Mouse (Mus musculus) right cerebral cortex, adult 2 months (tissue): Measurements from ENCODE around the gene Fig4.

Source experiments
- DNase-seq, 2 experiments: peaks; one replicate each; pipeline ENCODE4 v3.0.0; 2021 to 2022; ENCODE audit warnings: low spot score in 2 of 2

The Fig4 gene

GRCm38 (mm10) chr10:41302689-41303431 lies at the start of gene Fig4:
TSS of gene Fig4 (minus strand) at chr10:41303260.
- peak; percentile 83 to 84 for DNase-seq

- DNase-seq: no peak
Measured at GRCm38 (mm10) chr10:41341346-41341745, 38.3 kb upstream of the Fig4 start.

GRCm38 (mm10) chr10:41332533-41333043 lies 29.5 kb upstream of the Fig4 start:
- no peak for DNase-seq

- no peak for DNase-seq
Measured at GRCm38 (mm10) chr10:41315866-41316265, 12.8 kb upstream of the Fig4 start.

GRCm38 (mm10) chr10:41308205-41308604 lies 5.1 kb upstream of the Fig4 start:
- no peak for DNase-seq

- DNase-seq: no peak
Measured at GRCm38 (mm10) chr10:41304961-41305455, 1.9 kb upstream of the Fig4 start.

- DNase-seq: peak; percentile 88 to 91
Measured at GRCm38 (mm10) chr10:41303639-41304444, 782 bp upstream of the Fig4 start, which contains the start of gene Ak9. TSS of gene Ak9 (plus strand) at chr10:41303980.

- no peak for DNase-seq
Measured at GRCm38 (mm10) chr10:41300161-41300560, 2.9 kb downstream of the Fig4 start.

- DNase-seq: no peak
Measured at GRCm38 (mm10) chr10:41295145-41295544, 7.9 kb downstream of the Fig4 start.

- DNase-seq: no peak
Measured at GRCm38 (mm10) chr10:41294734-41295133, 8.3 kb downstream of the Fig4 start.

- DNase-seq: no peak
Measured at GRCm38 (mm10) chr10:41293019-41293418, 10.0 kb downstream of the Fig4 start.

- DNase-seq: no peak
Measured at GRCm38 (mm10) chr10:41291021-41291420, 12.0 kb downstream of the Fig4 start.

- DNase-seq: peak; percentile 92 to 95
Measured at GRCm38 (mm10) chr10:41288771-41289415, 14.2 kb downstream of the Fig4 start.

- no peak for DNase-seq
Measured at GRCm38 (mm10) chr10:41288074-41288473, 15.0 kb downstream of the Fig4 start.

GRCm38 (mm10) chr10:41287618-41288017 lies 15.4 kb downstream of the Fig4 start:
- DNase-seq: no peak

- DNase-seq: no peak
Measured at GRCm38 (mm10) chr10:41282086-41282485, 21.0 kb downstream of the Fig4 start.

GRCm38 (mm10) chr10:41280796-41281195 lies 22.3 kb downstream of the Fig4 start:
- DNase-seq: peak; percentile 11 to 31

GRCm38 (mm10) chr10:41280177-41280576 lies 22.9 kb downstream of the Fig4 start:
- DNase-seq: no peak

- DNase-seq: no peak
Measured at GRCm38 (mm10) chr10:41278808-41279207, 24.3 kb downstream of the Fig4 start.

GRCm38 (mm10) chr10:41274871-41275270 lies 28.2 kb downstream of the Fig4 start:
- no peak for DNase-seq

- peak in 1 of 2 experiments; percentile 25 for DNase-seq
Measured at GRCm38 (mm10) chr10:41271860-41272259, 31.2 kb downstream of the Fig4 start.

GRCm38 (mm10) chr10:41261889-41262288 lies 41.2 kb downstream of the Fig4 start:
- no peak for DNase-seq
